Mouse (Mus musculus) stomach, embryonic 14.5 days (tissue): ENCODE results near the gene Npr3. TPM values are rescaled to one million over a fixed set of nuclear protein-coding genes. Genes with fewer than 3 reads are reported as not detected.

Source experiments
- ATAC-seq: fragments of 200-750 bp; cut with Nextera tagmentation; 2 replicates; pipeline ENCODE4 v1.8.0; 2017; ENCODE audit warnings: low read depth, moderate TSS enrichment; ENCODE audit not compliant: insufficient number of reproducible peaks, insufficient read depth, low FRiP score
- H3K27ac ChIP-seq: fragments of 300-500 bp; sonication (generic); 2 replicates; pipeline ENCODE4 v1.5.1; 2014; ENCODE audit warnings: mild to moderate bottlenecking, low read length, moderate library complexity, mixed read lengths
- H3K27me3 ChIP-seq: fragments of 300-500 bp; sonication (generic); 2 replicates; pipeline ENCODE4 v1.6.1; 2014; ENCODE audit warnings: low read length, control low read depth, mixed read lengths; ENCODE audit not compliant: control insufficient read depth, insufficient read depth
- H3K36me3 ChIP-seq: fragments of 300-500 bp; sonication (generic); 2 replicates; pipeline ENCODE4 v1.6.1; 2014; ENCODE audit warnings: mild to moderate bottlenecking, control low read depth, low read length, moderate library complexity, mixed read lengths; ENCODE audit not compliant: control insufficient read depth, insufficient read depth
- H3K4me1 ChIP-seq: fragments of 300-500 bp; sonication (generic); 2 replicates; pipeline ENCODE4 v1.6.1; 2014; ENCODE audit warnings: low read length, control low read depth, mixed read lengths; ENCODE audit not compliant: control insufficient read depth, insufficient read depth
- H3K4me2 ChIP-seq: fragments of 300-500 bp; sonication (generic); replicated peaks from 2 replicates; pipeline ENCODE4 v1.6.1; 2014; ENCODE audit warnings: low read depth, low read length, control low read depth
- H3K4me3 ChIP-seq: fragments of 300-500 bp; sonication (generic); 2 replicates; pipeline ENCODE4 v1.5.1; 2014; ENCODE audit warnings: low read depth, low read length, control low read depth
- H3K9ac ChIP-seq: fragments of 300-500 bp; sonication (generic); replicated peaks from 2 replicates; pipeline ENCODE4 v1.6.1; 2014; ENCODE audit warnings: low read depth, mild to moderate bottlenecking, control low read depth, low read length, moderate library complexity, mixed read lengths
- H3K9me3 ChIP-seq: fragments of 300-500 bp; sonication (generic); 2 replicates; pipeline ENCODE4 v1.6.1; 2016; ENCODE audit warnings: low read depth, low read length, control low read depth; ENCODE audit not compliant: control insufficient read depth
- WGBS: fragments of 180-500 bp; shearing (Covaris S2); extraction: QIAGEN DNeasy Blood & Tissue Kit; methylation state at CpG from one replicate; pipeline ENCODE4 v1.1.7; 2014; 5-methylcytosine and 5-hydroxymethylcytosine counted together
- polyA plus RNA-seq: library from polyadenylated mRNA; unstranded; fragments of >200 nt; fragmentation: Nextera tagmentation; extraction: Ambion mirVana; gene quantifications from 2 replicates; pipeline ENCODE4 v1.2.1, GENCODE M21; 2014

Gene Npr3
- polyA plus RNA-seq, 1 experiment from 2014 or later, result 5.9 TPM

- WGBS, result 17% methylated on average over 2 of the region's 2 CpGs
- H3K27me3 ChIP-seq, result no peaks in the 10 kb centered on the region
- no peak overlapping the region for H3K4me3 ChIP-seq
- ATAC-seq, result peak; percentile 63; the same call in 1 of the 2 replicates
- no peak overlapping the region for H3K4me2 ChIP-seq
- H3K9me3 ChIP-seq, result no peaks in the 10 kb centered on the region
- H3K27ac ChIP-seq, result no peak overlapping the region
- H3K36me3 ChIP-seq, result no peaks in the 10 kb centered on the region
- H3K9ac ChIP-seq, result no peak overlapping the region
- no peaks in the 10 kb centered on the region for H3K4me1 ChIP-seq
Measured at GRCm38 (mm10) chr15:11794632-11795031, 112.5 kb downstream of the Npr3 start.

Other genes with a start within 250 kb of the Npr3 start
- 721 and 735 TPM in 2 replicates for gene Sub1, start 89.7 kb upstream of the Npr3 start, polyA plus RNA-seq
- 173 and 181 TPM in 2 replicates for gene Zfr, start 210.5 kb upstream of the Npr3 start, polyA plus RNA-seq